Mouse (Mus musculus) neural tube, embryonic 11.5 days (tissue): ENCODE data around the gene Neurl1b. TPM values are rescaled to one million over a fixed set of nuclear protein-coding genes. Genes with fewer than 3 reads are reported as not detected.

ENCODE experiments used
- ATAC-seq: fragments of 200-750 bp; cut with Nextera tagmentation; 2 replicates; pipeline ENCODE4 v1.8.0; 2017; ENCODE audit warnings: moderate number of reproducible peaks, mild to moderate bottlenecking, moderate TSS enrichment, moderate library complexity; ENCODE audit not compliant: insufficient read depth, low FRiP score, low TSS enrichment
- DNase-seq: peaks from one replicate; pipeline ENCODE4 v3.0.0-alpha.2; 2015; ENCODE audit warnings: low spot score
- H3K27ac ChIP-seq: fragments of 300-500 bp; sonication (generic); 2 replicates; pipeline ENCODE4 v1.5.1; 2014; ENCODE audit warnings: low read depth, mild to moderate bottlenecking, low read length
- H3K27me3 ChIP-seq: fragments of 300-500 bp; sonication (generic); 2 replicates; pipeline ENCODE4 v1.6.1; 2014; ENCODE audit warnings: mild to moderate bottlenecking, low read length, mixed read lengths; ENCODE audit not compliant: control insufficient read depth, insufficient read depth
- H3K36me3 ChIP-seq: fragments of 300-500 bp; sonication (generic); 2 replicates; pipeline ENCODE4 v1.6.1; 2014; ENCODE audit warnings: mild to moderate bottlenecking, low read length, moderate library complexity, mixed read lengths; ENCODE audit not compliant: control insufficient read depth, insufficient read depth
- H3K4me1 ChIP-seq: fragments of 300-500 bp; sonication (generic); 2 replicates; pipeline ENCODE4 v1.6.1; 2014; ENCODE audit warnings: low read length, mixed read lengths; ENCODE audit not compliant: control insufficient read depth, insufficient read depth
- H3K4me2 ChIP-seq: fragments of 300-500 bp; sonication (generic); 2 replicates; pipeline ENCODE4 v1.6.1; 2014; ENCODE audit warnings: low read depth, mild to moderate bottlenecking, moderate library complexity
- H3K4me3 ChIP-seq: fragments of 300-500 bp; sonication (generic); 2 replicates; pipeline ENCODE4 v1.5.1; 2014; ENCODE audit warnings: low read depth, low read length
- H3K9ac ChIP-seq: fragments of 300-500 bp; sonication (generic); 2 replicates; pipeline ENCODE4 v1.6.1; 2014; ENCODE audit warnings: mild to moderate bottlenecking, low read length
- H3K9me3 ChIP-seq: fragments of 300-500 bp; sonication (generic); 2 replicates; pipeline ENCODE4 v1.6.1; 2016; ENCODE audit warnings: low read length; ENCODE audit not compliant: control insufficient read depth
- WGBS: fragments of 180-500 bp; shearing (Covaris S2); extraction: QIAGEN DNeasy Blood & Tissue Kit; methylation state at CpG from one replicate; pipeline ENCODE4 v1.1.7; 2014; 5-methylcytosine and 5-hydroxymethylcytosine counted together
- polyA plus RNA-seq: library from polyadenylated mRNA; unstranded; fragments of >200 nt; fragmentation: Nextera tagmentation; extraction: Ambion mirVana; gene quantifications from 2 replicates; pipeline ENCODE4 v1.2.1, GENCODE M21; 2014

Neurl1b gene
- polyA plus RNA-seq, 1 experiment from 2014 or later = 0.32 TPM

DNA sequence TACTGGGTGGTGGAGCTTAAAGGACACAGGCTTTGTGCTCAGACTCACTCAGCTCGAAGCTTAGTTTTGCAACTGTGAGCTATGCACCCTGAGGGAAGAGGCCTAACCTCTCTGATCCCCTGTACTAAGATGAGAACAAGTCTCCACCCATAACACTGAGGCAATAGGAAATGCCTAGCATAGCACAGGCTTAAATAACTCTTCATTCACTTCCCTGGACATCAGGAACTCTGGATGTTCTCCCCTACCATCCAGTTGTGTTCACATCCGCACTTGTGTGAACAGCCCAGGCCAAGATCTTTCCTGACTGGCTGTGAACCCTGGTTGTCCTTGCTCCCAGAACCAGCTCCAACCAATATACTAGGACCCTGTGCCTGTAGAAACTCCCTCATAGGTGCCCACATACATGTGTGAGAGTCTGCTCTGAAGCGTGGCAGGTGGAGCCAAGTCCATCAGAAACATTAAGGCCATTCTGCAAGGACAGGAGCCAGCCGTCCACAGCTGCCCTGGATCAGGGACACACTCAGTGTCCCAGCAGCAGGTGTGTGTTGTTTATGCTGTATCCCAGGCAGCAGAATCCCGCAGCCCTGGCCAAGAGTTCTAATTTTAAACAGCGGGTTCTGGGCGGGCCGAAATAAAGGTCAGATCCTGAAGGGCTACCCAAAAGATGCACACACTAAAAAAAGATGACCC lies 74.2 kb downstream of the Neurl1b start:
- ATAC-seq = no peak
- no peak overlapping the region for H3K4me2 ChIP-seq
- H3K27ac ChIP-seq = no peak overlapping the region
- no peak for DNase-seq
- H3K4me3 ChIP-seq = no peak overlapping the region
- H3K27me3 ChIP-seq = no peaks in the 10 kb centered on the region
- no peak overlapping the region for H3K9ac ChIP-seq
- no peaks in the 10 kb centered on the region for H3K36me3 ChIP-seq
- 87% methylated on average over 8 of the region's 8 CpGs for WGBS
- H3K9me3 ChIP-seq = peaks cover 2% of the 10 kb centered on the region; the same call in 1 of the 2 replicates
- no peaks in the 10 kb centered on the region for H3K4me1 ChIP-seq

DNA sequence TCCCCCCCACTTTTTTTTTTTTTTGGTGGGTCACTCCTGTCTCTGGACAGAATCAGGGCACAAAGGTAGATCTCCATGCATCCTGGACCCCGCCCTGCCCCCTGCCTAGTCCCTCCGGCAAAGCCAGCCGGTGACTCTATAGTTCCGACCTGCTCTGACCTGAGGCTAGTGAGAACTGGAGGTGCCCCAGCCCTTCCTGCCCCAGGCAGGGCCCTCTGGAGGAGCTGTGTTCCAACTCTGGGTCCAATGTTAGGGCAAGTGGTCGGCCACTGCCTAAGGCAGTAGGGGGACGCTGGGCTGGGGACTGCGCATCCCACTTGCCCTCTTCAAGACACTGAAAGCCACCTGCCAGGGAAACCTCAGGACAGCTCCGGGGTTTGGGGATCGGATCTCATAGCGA lies 75.4 kb downstream of the Neurl1b start:
- Histone ChIP-seq H3K9me3 (peaks cover 2% of the 10 kb centered on the region; the same call in 1 of the 2 replicates), H3K4me3 (no peak overlapping the region), H3K27ac (no peak overlapping the region), H3K27me3 (no peaks in the 10 kb centered on the region), H3K9ac (no peak overlapping the region), H3K36me3 (no peaks in the 10 kb centered on the region), H3K4me2 (no peak overlapping the region), H3K4me1 (no peaks in the 10 kb centered on the region)
- ATAC-seq (no peak), DNase-seq (no peak)
- WGBS = 91% methylated on average over 10 of the region's 10 CpGs

DNA sequence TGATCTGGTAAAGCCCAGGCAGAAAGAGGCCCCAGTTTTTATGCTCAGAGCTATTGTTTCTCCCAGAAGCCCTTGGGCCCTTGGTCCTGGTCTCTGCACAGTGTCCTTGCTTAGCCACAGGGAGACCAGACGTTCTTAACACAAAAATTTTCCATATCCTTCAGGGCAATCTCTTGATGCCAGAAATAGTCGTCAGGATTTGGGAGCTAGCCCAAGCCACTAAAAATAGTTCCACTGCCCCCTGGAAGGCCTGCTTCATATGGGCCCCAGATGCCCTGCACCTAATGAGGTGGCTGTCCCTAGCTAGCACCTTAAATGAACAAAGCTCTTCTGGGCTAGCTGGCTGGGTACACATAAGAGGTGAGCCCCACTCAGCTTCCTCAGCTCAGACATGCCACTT lies 76.3 kb downstream of the Neurl1b start:
- peaks cover 2% of the 10 kb centered on the region; the same call in 1 of the 2 replicates for H3K9me3 ChIP-seq
- no peak overlapping the region for H3K9ac ChIP-seq
- DNase-seq = no peak
- no peak overlapping the region for H3K27ac ChIP-seq
- WGBS = 88% methylated on average over 2 of the region's 2 CpGs
- no peak for ATAC-seq
- H3K36me3 ChIP-seq = no peaks in the 10 kb centered on the region
- H3K27me3 ChIP-seq = no peaks in the 10 kb centered on the region
- no peak overlapping the region for H3K4me3 ChIP-seq
- no peaks in the 10 kb centered on the region for H3K4me1 ChIP-seq
- H3K4me2 ChIP-seq = no peak overlapping the region

DNA sequence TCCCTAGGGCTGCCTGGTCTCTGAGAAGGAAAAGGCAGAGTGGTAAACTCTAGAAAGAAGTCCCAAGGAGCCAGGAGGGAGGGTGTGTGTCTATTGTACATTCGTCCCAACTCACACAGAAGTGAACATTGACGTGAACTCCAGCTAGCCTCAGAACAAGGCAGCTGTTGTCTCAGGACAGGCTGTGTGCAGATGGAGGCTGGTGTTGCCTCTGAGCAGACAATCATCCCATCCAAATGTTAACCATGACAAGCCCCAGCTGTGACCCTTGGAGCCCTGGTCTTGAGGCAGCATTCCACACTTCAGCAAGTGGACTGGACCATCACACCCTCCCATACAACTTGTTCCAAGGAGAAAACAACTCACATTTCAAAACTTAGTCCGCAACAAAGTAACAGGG lies 77.6 kb downstream of the Neurl1b start:
- Histone ChIP-seq H3K4me3 (no peak overlapping the region), H3K27ac (no peak overlapping the region), H3K9me3 (peaks cover 2% of the 10 kb centered on the region; the same call in 1 of the 2 replicates), H3K4me1 (no peaks in the 10 kb centered on the region), H3K4me2 (no peak overlapping the region), H3K9ac (no peak overlapping the region), H3K27me3 (no peaks in the 10 kb centered on the region), H3K36me3 (no peaks in the 10 kb centered on the region)
- WGBS = 88% methylated on average over 3 of the region's 3 CpGs
- ATAC-seq (no peak), DNase-seq (no peak)

DNA sequence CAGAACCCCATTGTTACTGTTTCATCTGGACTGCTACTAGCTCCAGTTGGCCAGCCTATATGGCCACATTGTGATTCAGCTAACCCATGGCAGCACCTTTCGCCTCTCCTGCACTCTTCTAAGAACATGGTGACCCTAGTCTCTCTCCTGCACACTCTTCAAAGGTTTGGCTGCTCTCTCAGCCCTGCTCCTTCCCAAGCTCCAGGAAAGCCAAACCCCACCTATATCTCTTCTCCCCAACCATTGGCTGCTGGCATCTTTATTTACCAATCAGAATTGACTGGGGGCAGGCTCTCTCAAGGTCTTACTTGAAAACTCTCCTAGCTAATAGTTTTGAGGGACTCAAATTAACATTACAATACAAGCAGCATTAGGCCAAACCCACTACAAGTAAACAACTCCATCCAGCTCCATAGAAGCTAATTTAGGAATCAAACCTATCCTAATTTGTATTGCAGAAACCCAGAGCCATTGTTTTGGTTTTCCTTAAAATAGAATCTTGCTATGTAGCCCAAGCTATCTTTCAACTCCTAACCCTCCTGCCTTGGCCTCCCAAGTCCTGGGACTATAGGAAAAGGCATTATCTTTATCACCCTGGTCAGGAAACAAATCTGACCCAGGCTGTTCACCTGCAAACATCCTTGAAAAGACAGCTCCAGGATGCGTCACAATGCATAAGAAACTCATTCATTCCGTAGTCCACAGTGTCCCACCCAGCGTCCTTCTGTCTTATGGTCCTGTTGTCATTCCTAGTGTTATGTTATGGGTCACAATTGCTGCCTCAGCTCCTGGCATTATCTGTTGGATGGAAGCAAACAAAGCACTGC lies 80.2 kb downstream of the Neurl1b start:
- no peaks in the 10 kb centered on the region for H3K36me3 ChIP-seq
- DNase-seq (no peak), ATAC-seq (no peak)
- H3K27me3 ChIP-seq = no peaks in the 10 kb centered on the region
- no peak overlapping the region for H3K9ac ChIP-seq
- peaks cover 2% of the 10 kb centered on the region; the same call in 1 of the 2 replicates for H3K9me3 ChIP-seq
- H3K4me1 ChIP-seq = no peaks in the 10 kb centered on the region
- WGBS = 84% methylated on average over 4 of the region's 4 CpGs
- H3K4me3 ChIP-seq = no peak overlapping the region
- H3K4me2 ChIP-seq = no peak overlapping the region
- no peak overlapping the region for H3K27ac ChIP-seq

Other genes starting within 250 kb of the Neurl1b start
- gene Pdia2, start 215.7 kb upstream of the Neurl1b start, polyA plus RNA-seq = 0.27 and 1.0 TPM in 2 replicates
- 0.53 and 0.77 TPM in 2 replicates for gene Rgs11, start 211.9 kb upstream of the Neurl1b start, polyA plus RNA-seq
- gene Arhgdig, start 207.0 kb upstream of the Neurl1b start, polyA plus RNA-seq = 14.5 and 16.2 TPM in 2 replicates
- 22.2 and 22.7 TPM in 2 replicates for gene Fam234a, start 170.6 kb upstream of the Neurl1b start, polyA plus RNA-seq
- 125 and 128 TPM in 2 replicates for gene Luc7l, start 161.9 kb upstream of the Neurl1b start, polyA plus RNA-seq
- gene Ergic1, start 146.7 kb downstream of the Neurl1b start, polyA plus RNA-seq = 121 and 126 TPM in 2 replicates
- 32.9 and 34.0 TPM in 2 replicates for gene Dusp1, start 147.3 kb downstream of the Neurl1b start, polyA plus RNA-seq
- 107 and 122 TPM in 2 replicates for gene Atp6v0e, start 248.4 kb downstream of the Neurl1b start, polyA plus RNA-seq